Mouse (Mus musculus) bone marrow macrophage, adult 2 months (primary cell): Measurements from ENCODE around the gene B3galt1. TPM values are rescaled to one million over a fixed set of nuclear protein-coding genes. Genes with fewer than 3 reads are reported as not detected.

ENCODE experiments used
- H3K27ac ChIP-seq: 2 replicates; pipeline ENCODE4 v1.5.1; 2012; ENCODE audit warnings: low read depth, low read length; ENCODE audit not compliant: insufficient read depth
- H3K4me1 ChIP-seq: 2 replicates; pipeline ENCODE4 v1.6.1; 2012; ENCODE audit warnings: low read length; ENCODE audit not compliant: control insufficient read depth, insufficient read depth
- H3K4me3 ChIP-seq: 2 replicates; pipeline ENCODE4 v1.5.1; 2012; ENCODE audit warnings: mild to moderate bottlenecking, low read length, moderate library complexity; ENCODE audit not compliant: insufficient read depth
- CTCF ChIP-seq: IDR thresholded peaks from 2 replicates; pipeline ENCODE4 v1.5.1; 2012; ENCODE audit warnings: low read depth, mild to moderate bottlenecking, low read length, moderate library complexity
- POLR2A ChIP-seq: IDR thresholded peaks from 2 replicates; pipeline ENCODE4 v1.6.1; 2012; ENCODE audit warnings: mild to moderate bottlenecking, low read depth, low read length, borderline replicate concordance
- polyA plus RNA-seq: library from polyadenylated mRNA; stranded (reverse); fragments of >200 nt; gene quantifications from 2 replicates; pipeline ENCODE4 v1.2.4, GENCODE M21; 2012; ENCODE audit not compliant: missing spikeins, insufficient read depth, insufficient read length

Gene B3galt1
- polyA plus RNA-seq, 1 experiment: not detected

- Histone ChIP-seq H3K4me3 (no peak overlapping the region), H3K27ac (no peak overlapping the region), H3K4me1 (no peaks in the 10 kb centered on the region)
- TF ChIP-seq POLR2A: no peak
- TF ChIP-seq CTCF: no peak
These were observed 11.0 kb downstream of the B3galt1 start for GRCm38 (mm10) chr2:67576634-67577033.

GRCm38 (mm10) chr2:67583091-67583490, 17.4 kb downstream of the B3galt1 start:
- TF ChIP-seq CTCF (no peak), POLR2A (no peak)
- H3K4me3 ChIP-seq: no peak overlapping the region
- H3K4me1 ChIP-seq: no peaks in the 10 kb centered on the region
- H3K27ac ChIP-seq: no peak overlapping the region

- Histone ChIP-seq H3K4me3 (no peak overlapping the region), H3K27ac (no peak overlapping the region), H3K4me1 (no peaks in the 10 kb centered on the region)
- no peak for TF ChIP-seq POLR2A
- TF ChIP-seq CTCF: no peak
These were observed 24.7 kb downstream of the B3galt1 start for GRCm38 (mm10) chr2:67590408-67590807.

- Histone ChIP-seq H3K27ac (no peak overlapping the region), H3K4me3 (no peak overlapping the region), H3K4me1 (no peaks in the 10 kb centered on the region)
- no peak for TF ChIP-seq CTCF
- TF ChIP-seq POLR2A: no peak
These were observed 26.4 kb downstream of the B3galt1 start for GRCm38 (mm10) chr2:67591831-67592629.

GRCm38 (mm10) chr2:67622902-67623301, 57.2 kb downstream of the B3galt1 start:
- TF ChIP-seq CTCF (no peak), POLR2A (no peak)
- no peak overlapping the region for H3K4me3 ChIP-seq
- no peak overlapping the region for H3K27ac ChIP-seq
- H3K4me1 ChIP-seq: no peaks in the 10 kb centered on the region

- Histone ChIP-seq H3K4me1 (no peaks in the 10 kb centered on the region), H3K27ac (no peak overlapping the region), H3K4me3 (no peak overlapping the region)
- no peak for TF ChIP-seq CTCF
- TF ChIP-seq POLR2A: no peak
These were observed 62.0 kb downstream of the B3galt1 start for GRCm38 (mm10) chr2:67627667-67628066.

GRCm38 (mm10) chr2:67628289-67628688, 62.6 kb downstream of the B3galt1 start:
- Histone ChIP-seq H3K4me3 (no peak overlapping the region), H3K4me1 (no peaks in the 10 kb centered on the region), H3K27ac (no peak overlapping the region)
- TF ChIP-seq CTCF: no peak
- no peak for TF ChIP-seq POLR2A

GRCm38 (mm10) chr2:67654847-67655246, 89.2 kb downstream of the B3galt1 start:
- Histone ChIP-seq H3K27ac (no peak overlapping the region), H3K4me3 (no peak overlapping the region), H3K4me1 (no peaks in the 10 kb centered on the region)
- TF ChIP-seq CTCF: no peak
- TF ChIP-seq POLR2A: no peak

GRCm38 (mm10) chr2:67657372-67657771, 91.7 kb downstream of the B3galt1 start:
- Histone ChIP-seq H3K4me3 (no peak overlapping the region), H3K27ac (no peak overlapping the region), H3K4me1 (no peaks in the 10 kb centered on the region)
- TF ChIP-seq CTCF (no peak), POLR2A (no peak)

GRCm38 (mm10) chr2:67658091-67658490, 92.4 kb downstream of the B3galt1 start:
- Histone ChIP-seq H3K4me1 (no peaks in the 10 kb centered on the region), H3K27ac (no peak overlapping the region), H3K4me3 (no peak overlapping the region)
- no peak for TF ChIP-seq CTCF
- TF ChIP-seq POLR2A: no peak

- Histone ChIP-seq H3K27ac (no peak overlapping the region), H3K4me3 (no peak overlapping the region), H3K4me1 (no peaks in the 10 kb centered on the region)
- TF ChIP-seq CTCF (no peak), POLR2A (no peak)
These were observed 106.0 kb downstream of the B3galt1 start for GRCm38 (mm10) chr2:67671721-67672120.
